Mouse (Mus musculus) spleen, adult 10 weeks (tissue): ENCODE data around the gene Zfp433. TPM values are rescaled to one million over a fixed set of nuclear protein-coding genes. Genes with fewer than 3 reads are reported as not detected.

Experiments used
- polyA plus RNA-seq: library from polyadenylated mRNA; stranded (reverse); fragments of 350-450 nt; fragmentation: Illumina TruSeq; extraction: RNeasy Lipid Tissue Mini Kit (QIAGEN cat#74804); gene quantifications from one replicate; pipeline ENCODE4 v1.2.3, GENCODE M21; 2015; ENCODE audit warnings: low replicate concordance; ENCODE audit not compliant: insufficient read depth

Gene Zfp433
- polyA plus RNA-seq = 14.4 TPM

GRCm38 (mm10) chr10:81704531-81705301, at the start of gene Zfp433:
Gene Zfp433 (plus strand): TSS chr10:81704825.

GRCm38 (mm10) chr10:81770506-81771403, 66.1 kb downstream of the Zfp433 start, which contains the start of gene Gm3055:
Gene Gm3055 (minus strand): TSS chr10:81771161.

Other genes starting within 250 kb of the Zfp433 start
- gene Nfic, start 249.2 kb upstream of the Zfp433 start, polyA plus RNA-seq = 9.4 TPM
- gene Celf5, start 222.1 kb upstream of the Zfp433 start, polyA plus RNA-seq = 0.15 TPM
- 27.7 TPM for gene Ncln, start 208.4 kb upstream of the Zfp433 start, polyA plus RNA-seq
- 15.6 TPM for gene S1pr4, start 204.7 kb upstream of the Zfp433 start, polyA plus RNA-seq
- 9.4 TPM for gene Gna15, start 180.6 kb upstream of the Zfp433 start, polyA plus RNA-seq
- gene Gna11, start 159.6 kb upstream of the Zfp433 start, polyA plus RNA-seq = 15.2 TPM
- gene Aes, start 145.3 kb upstream of the Zfp433 start, polyA plus RNA-seq = 105 TPM
- 17.3 TPM for gene Tle2, start 130.3 kb upstream of the Zfp433 start, polyA plus RNA-seq
- gene Tle6, start 103.8 kb upstream of the Zfp433 start, polyA plus RNA-seq = 3.2 TPM
- 9.3 TPM for gene BC025920, start 98.6 kb upstream of the Zfp433 start, polyA plus RNA-seq
- 4.4 TPM for gene Sirt6, start 77.0 kb upstream of the Zfp433 start, polyA plus RNA-seq
- 7.0 TPM for gene Ankrd24, start 76.3 kb upstream of the Zfp433 start, polyA plus RNA-seq
- gene Gm10778, start 55.8 kb upstream of the Zfp433 start, polyA plus RNA-seq = 11.0 TPM
- 8.9 TPM for gene Gm3055, start 66.3 kb downstream of the Zfp433 start, polyA plus RNA-seq
- 4.7 TPM for gene Gm4767, start 107.4 kb downstream of the Zfp433 start, polyA plus RNA-seq
- 11.3 TPM for gene Gm32687, start 159.1 kb downstream of the Zfp433 start, polyA plus RNA-seq
- gene Zfp781, start 225.7 kb downstream of the Zfp433 start, polyA plus RNA-seq = 2.9 TPM